Mouse (Mus musculus): ENCODE measurements around the gene Gm20388.

DNA sequence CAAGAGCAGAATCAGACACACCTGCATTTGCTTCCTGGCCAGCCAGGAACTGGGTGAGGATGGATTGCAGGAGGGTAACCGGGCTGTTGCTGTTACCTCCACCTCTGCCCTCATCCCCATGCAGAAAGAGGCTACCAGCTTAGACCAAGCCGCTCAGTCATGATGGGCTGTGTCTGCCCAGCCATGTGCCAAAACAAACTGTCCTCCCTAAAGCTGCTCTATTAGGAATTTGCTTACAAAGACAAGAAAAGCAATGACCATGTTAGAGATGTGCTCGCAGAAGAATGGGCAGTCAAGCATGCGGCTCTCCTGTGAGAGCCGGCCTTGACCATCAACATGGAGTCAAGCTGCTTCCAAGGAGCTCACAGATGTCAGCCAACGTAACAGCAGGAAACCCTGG is 1454.0 kb downstream of the Gm20388 start:
- no peak for TF ChIP-seq CTCF (IDR thresholded peaks at IDR 0.05; ENCODE audit: control insufficient read depth, insufficient read depth, low read length)
- no peak for TF ChIP-seq POLR2A (IDR thresholded peaks at IDR 0.05; ENCODE audit: borderline replicate concordance, control insufficient read depth, low read depth, low read length)

Data from bone marrow, adult 2 months (tissue).